Mouse (Mus musculus) bone marrow macrophage, adult 2 months (primary cell): ENCODE measurements at regions not wholly inside any gene's neighbourhood (a gene's known extent, or its start where the extent isn't known, plus 50 kb on each side); places are given as distances from the start of the nearest gene placed in this dataset.

Experiments used
- CTCF ChIP-seq: IDR thresholded peaks from 2 replicates; pipeline ENCODE4 v1.5.1; 2012; ENCODE audit warnings: low read depth, mild to moderate bottlenecking, low read length, moderate library complexity
- POLR2A ChIP-seq: IDR thresholded peaks from 2 replicates; pipeline ENCODE4 v1.6.1; 2012; ENCODE audit warnings: mild to moderate bottlenecking, low read depth, low read length, borderline replicate concordance

DNA sequence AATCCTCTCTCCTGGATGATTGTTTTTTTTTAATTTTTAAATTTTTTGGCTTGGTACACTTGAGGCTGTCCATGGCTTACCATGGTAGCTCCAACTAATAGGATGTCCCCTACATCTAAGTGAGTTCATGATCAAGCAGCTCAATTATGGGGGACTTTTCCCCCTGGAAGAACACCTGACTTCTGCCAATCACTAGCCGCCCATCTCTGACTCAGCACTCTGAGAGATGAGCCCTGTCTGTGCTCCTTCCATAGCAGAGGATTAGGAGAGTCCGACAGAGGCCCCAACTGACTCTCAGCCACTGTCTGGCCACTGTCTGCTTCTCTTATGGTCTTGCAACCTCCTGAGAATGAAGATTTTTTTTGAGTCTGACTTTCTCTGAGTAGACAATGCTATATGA is 145.7 kb upstream of the Egln3 start:
- no peak for TF ChIP-seq POLR2A
- no peak for TF ChIP-seq CTCF
